Mouse (Mus musculus): ENCODE measurements at regions not wholly inside any gene's neighbourhood (a gene's known extent, or its start where the extent isn't known, plus 50 kb on each side); places are given as distances from the start of the nearest gene placed in this dataset.

GRCm38 (mm10) chr11:64667521-64667920 is 231.1 kb upstream of the F930015N05Rik start:
- no peak for TF ChIP-seq POLR2AphosphoS2 (IDR thresholded peaks at IDR 0.05; ENCODE audit: insufficient read length, low read depth)
- no peak for TF ChIP-seq SRF (IDR thresholded peaks at IDR 0.05; ENCODE audit: control insufficient read depth, insufficient read length, low read depth)
- no peak for TF ChIP-seq TCF3 (IDR thresholded peaks at IDR 0.05; ENCODE audit: insufficient read length, low read depth)
- no peak for TF ChIP-seq MAX (IDR thresholded peaks at IDR 0.05; ENCODE audit: low read depth)
- no peak for TF ChIP-seq CEBPB (IDR thresholded peaks at IDR 0.05; ENCODE audit: insufficient read depth, poor library complexity, severe bottlenecking)
- no peak for TF ChIP-seq E2F4 (IDR thresholded peaks at IDR 0.05; ENCODE audit: insufficient read depth)
- TF ChIP-seq MYOG (IDR thresholded peaks at IDR 0.05; ENCODE audit: control insufficient read depth in 1 of 3, insufficient read depth in 1 of 3, insufficient read length in 2 of 3, low read depth in 2 of 3) = no peak
- no peak for TF ChIP-seq USF1 (IDR thresholded peaks at IDR 0.05; ENCODE audit: low read depth)
- no peak for TF ChIP-seq POLR2A (IDR thresholded peaks at IDR 0.05; ENCODE audit: insufficient read length, low read depth)
- no peak overlapping the region for H3ac ChIP-seq (ENCODE audit: control insufficient read depth, insufficient read length)
- H3K4me2 ChIP-seq (ENCODE audit: low read depth) = no peak overlapping the region
- H3K4me3 ChIP-seq = no peak overlapping the region
- no peaks in the 10 kb centered on the region for H3K36me3 ChIP-seq (ENCODE audit: control insufficient read depth, insufficient read depth)
- peaks cover 4% of the 10 kb centered on the region for H3K27me3 ChIP-seq (ENCODE audit: control insufficient read depth, insufficient read depth, insufficient read length)
- H3K79me2 ChIP-seq (ENCODE audit: control insufficient read depth, insufficient read depth) = no peaks in the 10 kb centered on the region

GRCm38 (mm10) chr11:64671898-64672297 is 235.4 kb upstream of the F930015N05Rik start:
- TF ChIP-seq SRF (IDR thresholded peaks at IDR 0.05; ENCODE audit: control insufficient read depth, insufficient read length, low read depth) (no peak), MYOG (IDR thresholded peaks at IDR 0.05; ENCODE audit: control insufficient read depth in 1 of 3, insufficient read depth in 1 of 3, insufficient read length in 2 of 3, low read depth in 2 of 3) (no peak), MAX (IDR thresholded peaks at IDR 0.05; ENCODE audit: low read depth) (no peak), E2F4 (IDR thresholded peaks at IDR 0.05; ENCODE audit: insufficient read depth) (no peak), MYOD1 (IDR thresholded peaks at IDR 0.05; ENCODE audit: control insufficient read depth in 1 of 3, insufficient read length in 2 of 3, low read depth in 2 of 3) (no peak)
- no peak overlapping the region for H3K4me3 ChIP-seq
- no peak overlapping the region for H3K4me2 ChIP-seq (ENCODE audit: low read depth)
- H3ac ChIP-seq (ENCODE audit: control insufficient read depth, insufficient read length) = no peak overlapping the region
- no peaks in the 10 kb centered on the region for H3K36me3 ChIP-seq (ENCODE audit: control insufficient read depth, insufficient read depth)
- H3K27me3 ChIP-seq (ENCODE audit: control insufficient read depth, insufficient read depth, insufficient read length) = no peaks in the 10 kb centered on the region
- H3K79me2 ChIP-seq (ENCODE audit: control insufficient read depth, insufficient read depth) = no peaks in the 10 kb centered on the region

GRCm38 (mm10) chr11:64673546-64673945 is 237.1 kb upstream of the F930015N05Rik start:
- no peak overlapping the region for H3K4me2 ChIP-seq (ENCODE audit: low read depth)
- no peak overlapping the region for H3K4me3 ChIP-seq
- no peak for TF ChIP-seq MYOG (IDR thresholded peaks at IDR 0.05; ENCODE audit: control insufficient read depth in 1 of 3, insufficient read depth in 1 of 3, insufficient read length in 2 of 3, low read depth in 2 of 3)
- no peak for TF ChIP-seq POLR2A (IDR thresholded peaks at IDR 0.05; ENCODE audit: insufficient read length, low read depth)
- TF ChIP-seq TCF12 (IDR thresholded peaks at IDR 0.05; ENCODE audit: insufficient read depth, poor library complexity, severe bottlenecking) = no peak
- no peak for TF ChIP-seq MAX (IDR thresholded peaks at IDR 0.05; ENCODE audit: low read depth)
- no peak for TF ChIP-seq MYOD1 (IDR thresholded peaks at IDR 0.05; ENCODE audit: control insufficient read depth in 1 of 3, insufficient read length in 2 of 3, low read depth in 2 of 3)
- TF ChIP-seq SRF (IDR thresholded peaks at IDR 0.05; ENCODE audit: control insufficient read depth, insufficient read length, low read depth) = no peak
- no peak for TF ChIP-seq TCF3 (IDR thresholded peaks at IDR 0.05; ENCODE audit: insufficient read length, low read depth)
- H3K36me3 ChIP-seq (ENCODE audit: control insufficient read depth, insufficient read depth) = no peaks in the 10 kb centered on the region
- no peaks in the 10 kb centered on the region for H3K79me2 ChIP-seq (ENCODE audit: control insufficient read depth, insufficient read depth)
- H3ac ChIP-seq (ENCODE audit: control insufficient read depth, insufficient read length) = no peak overlapping the region
- no peaks in the 10 kb centered on the region for H3K27me3 ChIP-seq (ENCODE audit: control insufficient read depth, insufficient read depth, insufficient read length)

GRCm38 (mm10) chr11:64703776-64704175 is 267.3 kb upstream of the F930015N05Rik start:
- TF ChIP-seq USF1 (IDR thresholded peaks at IDR 0.05; ENCODE audit: low read depth) (no peak), CEBPB (IDR thresholded peaks at IDR 0.05; ENCODE audit: insufficient read depth, poor library complexity, severe bottlenecking) (no peak), POLR2AphosphoS2 (IDR thresholded peaks at IDR 0.05; ENCODE audit: insufficient read length, low read depth) (no peak)
- no peak overlapping the region for H3ac ChIP-seq (ENCODE audit: control insufficient read depth, insufficient read length)
- no peaks in the 10 kb centered on the region for H3K36me3 ChIP-seq (ENCODE audit: control insufficient read depth, insufficient read depth)
- H3K4me2 ChIP-seq (ENCODE audit: low read depth) = no peak overlapping the region
- no peak overlapping the region for H3K4me3 ChIP-seq
- H3K27me3 ChIP-seq (ENCODE audit: control insufficient read depth, insufficient read depth, insufficient read length) = no peaks in the 10 kb centered on the region
- no peaks in the 10 kb centered on the region for H3K79me2 ChIP-seq (ENCODE audit: control insufficient read depth, insufficient read depth)

GRCm38 (mm10) chr11:64711801-64712200 is 267.0 kb upstream of the Elac2 start:
- H3K27me3 ChIP-seq (ENCODE audit: control insufficient read depth, insufficient read depth, insufficient read length) = peaks cover 4% of the 10 kb centered on the region
- no peak overlapping the region for H3ac ChIP-seq (ENCODE audit: control insufficient read depth, insufficient read length)
- TF ChIP-seq CEBPB (IDR thresholded peaks at IDR 0.05; ENCODE audit: insufficient read depth, poor library complexity, severe bottlenecking) = no peak
- H3K79me2 ChIP-seq (ENCODE audit: control insufficient read depth, insufficient read depth) = no peaks in the 10 kb centered on the region
- no peak overlapping the region for H3K4me3 ChIP-seq
- no peak overlapping the region for H3K4me2 ChIP-seq (ENCODE audit: low read depth)
- no peaks in the 10 kb centered on the region for H3K36me3 ChIP-seq (ENCODE audit: control insufficient read depth, insufficient read depth)

GRCm38 (mm10) chr11:64715182-64715581 is 263.7 kb upstream of the Elac2 start:
- H3K27me3 ChIP-seq (ENCODE audit: control insufficient read depth, insufficient read depth, insufficient read length) = peaks cover 4% of the 10 kb centered on the region
- TF ChIP-seq CEBPB (IDR thresholded peaks at IDR 0.05; ENCODE audit: insufficient read depth, poor library complexity, severe bottlenecking) (no peak), MYOG (IDR thresholded peaks at IDR 0.05; ENCODE audit: control insufficient read depth in 1 of 3, insufficient read depth in 1 of 3, insufficient read length in 2 of 3, low read depth in 2 of 3) (no peak), REST (IDR thresholded peaks at IDR 0.05; ENCODE audit: insufficient read depth, insufficient read length) (no peak), POLR2A (IDR thresholded peaks at IDR 0.05; ENCODE audit: insufficient read length, low read depth) (no peak), SRF (IDR thresholded peaks at IDR 0.05; ENCODE audit: control insufficient read depth, insufficient read length, low read depth) (no peak), E2F4 (IDR thresholded peaks at IDR 0.05; ENCODE audit: insufficient read depth) (no peak), TCF3 (IDR thresholded peaks at IDR 0.05; ENCODE audit: insufficient read length, low read depth) (no peak), MYOD1 (IDR thresholded peaks at IDR 0.05; ENCODE audit: control insufficient read depth in 1 of 3, insufficient read length in 2 of 3, low read depth in 2 of 3) (no peak), TCF12 (IDR thresholded peaks at IDR 0.05; ENCODE audit: insufficient read depth, poor library complexity, severe bottlenecking) (no peak), USF1 (IDR thresholded peaks at IDR 0.05; ENCODE audit: low read depth) (no peak), POLR2AphosphoS2 (IDR thresholded peaks at IDR 0.05; ENCODE audit: insufficient read length, low read depth) (no peak), MAX (IDR thresholded peaks at IDR 0.05; ENCODE audit: low read depth) (no peak)

More at GRCm38 (mm10) chr11:64715182-64715581, 263.7 kb upstream of the Elac2 start:
- Histone ChIP-seq H3K4me3 (no peak overlapping the region), H3K79me2 (ENCODE audit: control insufficient read depth, insufficient read depth) (no peaks in the 10 kb centered on the region), H3ac (ENCODE audit: control insufficient read depth, insufficient read length) (no peak overlapping the region), H3K4me2 (ENCODE audit: low read depth) (no peak overlapping the region), H3K36me3 (ENCODE audit: control insufficient read depth, insufficient read depth) (no peaks in the 10 kb centered on the region)

Data from myocyte (in vitro differentiated cells).